Mouse (Mus musculus): ENCODE results near the gene Spry2.

DNA sequence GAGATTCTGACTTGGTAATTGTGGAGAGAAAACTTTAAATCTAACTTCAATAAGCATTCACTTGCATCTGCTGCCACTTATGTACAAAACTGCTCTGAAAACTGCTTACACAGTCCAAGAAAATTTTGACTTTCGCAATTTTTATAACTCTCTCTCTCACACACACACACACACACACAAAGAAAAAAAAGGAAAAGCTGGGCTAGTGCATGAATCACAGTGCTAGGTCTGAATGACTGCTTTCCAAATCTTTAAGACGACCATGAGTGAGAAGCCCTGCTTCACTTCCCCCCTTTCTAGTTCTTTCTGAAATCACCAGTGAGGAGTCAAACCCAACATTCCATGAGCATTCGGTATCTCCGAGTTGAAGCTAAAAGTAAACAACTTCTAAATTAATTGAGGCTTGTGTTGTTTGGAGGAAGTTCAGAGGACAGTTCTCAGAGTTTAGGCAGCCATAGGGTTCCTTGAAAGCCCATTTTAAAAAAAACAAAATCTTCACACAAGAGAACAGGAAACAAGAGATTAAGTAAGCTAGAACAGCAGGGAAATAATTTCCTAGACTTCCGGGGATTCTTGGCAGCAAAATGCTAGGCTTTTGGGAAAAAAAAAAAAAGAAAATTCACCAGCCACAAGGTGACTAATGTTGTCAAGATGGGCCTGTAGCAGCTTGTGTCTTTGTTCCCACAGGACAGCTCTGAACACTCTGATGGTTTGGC is 5.9 kb downstream of the Spry2 start:
- TF ChIP-seq CTCF (IDR thresholded peaks at IDR 0.05; ENCODE audit: control insufficient read depth, insufficient read depth, insufficient replicate concordance, low read depth, low read length) (no peak), POLR2A (IDR thresholded peaks at IDR 0.05; ENCODE audit: control insufficient read depth, low read depth, low read length) (no peak)
